Mouse (Mus musculus) forebrain, embryonic 10.5 days (tissue): ENCODE results near the gene Zmpste24. TPM values are rescaled to one million over a fixed set of nuclear protein-coding genes. Genes with fewer than 3 reads are reported as not detected.
"Not testable (repeated sequence)": the region's sequence is repeated elsewhere in the genome, so short reads cannot be mapped to it uniquely, and the experiment has no call there.

Source experiments
- DNase-seq: peaks from one replicate; pipeline ENCODE4 v3.0.0-alpha.2; 2017; ENCODE audit warnings: low spot score; ENCODE audit errors: extremely low spot score
- H3K27ac ChIP-seq: fragments of 300-500 bp; sonication (generic); 2 replicates; pipeline ENCODE4 v1.5.1; 2016; ENCODE audit warnings: mild to moderate bottlenecking
- H3K27me3 ChIP-seq: fragments of 300-500 bp; sonication (generic); 2 replicates; pipeline ENCODE4 v1.6.1; 2016; ENCODE audit warnings: mild to moderate bottlenecking; ENCODE audit not compliant: poor library complexity, severe bottlenecking
- H3K36me3 ChIP-seq: fragments of 300-500 bp; sonication (generic); replicated peaks from 2 replicates; pipeline ENCODE4 v1.6.1; 2016; ENCODE audit warnings: mild to moderate bottlenecking, moderate library complexity
- H3K4me1 ChIP-seq: fragments of 300-500 bp; sonication (generic); 2 replicates; pipeline ENCODE4 v1.6.1; 2016
- H3K4me3 ChIP-seq: fragments of 300-500 bp; sonication (generic); 2 replicates; pipeline ENCODE4 v1.5.1; 2016; ENCODE audit warnings: mild to moderate bottlenecking, moderate library complexity
- H3K9me3 ChIP-seq: fragments of 300-500 bp; sonication (generic); 2 replicates; pipeline ENCODE4 v1.6.1; 2016; ENCODE audit warnings: mild to moderate bottlenecking, moderate library complexity
- WGBS: fragments of 180-500 bp; shearing (Covaris S2); methylation state at CpG from one replicate; pipeline ENCODE4 v1.1.7; 2016; 5-methylcytosine and 5-hydroxymethylcytosine counted together
- polyA plus RNA-seq: library from polyadenylated mRNA; unstranded; fragments of >200 nt; fragmentation: Nextera tagmentation; extraction: Ambion mirVana; gene quantifications from 2 replicates; pipeline ENCODE4 v1.2.1, GENCODE M21; 2016

Gene Zmpste24
- 31.5 and 33.8 TPM in 2 replicates for polyA plus RNA-seq

DNA sequence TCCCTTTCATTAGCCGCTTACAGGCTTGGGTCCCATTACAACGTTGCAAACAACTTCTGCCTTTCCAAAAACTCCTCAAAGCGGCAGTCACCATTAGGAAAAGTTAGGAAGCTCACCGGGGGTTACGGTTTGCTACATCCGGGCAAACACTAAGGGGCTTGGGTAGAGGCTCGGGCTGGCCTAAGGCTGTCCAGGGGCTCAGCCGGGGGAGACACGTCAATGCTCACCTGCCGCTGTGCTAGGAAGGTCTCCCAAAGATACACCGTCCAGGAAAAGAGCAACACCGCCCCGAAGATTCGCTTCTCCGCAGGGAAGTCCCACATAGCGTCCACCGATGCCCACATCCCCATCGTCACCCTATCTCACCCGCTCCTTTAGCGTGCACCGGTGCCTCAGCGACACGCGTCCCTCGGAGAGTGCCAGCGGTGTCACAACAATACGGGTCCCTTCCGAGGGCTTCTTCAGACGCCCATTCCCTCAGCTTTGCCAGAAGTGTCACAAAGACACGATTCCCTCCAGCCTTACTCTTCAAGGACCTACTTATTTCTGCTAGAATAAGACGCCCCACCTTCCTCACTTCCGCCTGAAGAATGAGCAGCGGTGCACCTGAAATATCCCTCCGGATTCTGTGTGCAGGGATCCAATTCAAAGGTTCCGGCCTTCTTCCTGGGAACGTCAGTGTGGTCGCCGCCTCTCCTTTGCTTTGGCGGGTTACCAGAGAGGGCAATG is at the start of gene Zmpste24:
Gene Zmpste24 (minus strand): TSS at position 592 of the 729 bp plus-strand sequence.
- under 1% methylated on average over 39 of the region's 39 CpGs for WGBS
- Histone ChIP-seq H3K9me3 (no peaks in the 10 kb centered on the region), H3K27me3 (no peaks in the 10 kb centered on the region), H3K4me3 (peak within 1 kb of the TSS; percentile 88), H3K36me3 (peaks cover 30% of the 10 kb centered on the region), H3K4me1 (peaks cover 18% of the 10 kb centered on the region), H3K27ac (peak within 1 kb of the TSS; percentile 84)
- peak; percentile 88 for DNase-seq

DNA sequence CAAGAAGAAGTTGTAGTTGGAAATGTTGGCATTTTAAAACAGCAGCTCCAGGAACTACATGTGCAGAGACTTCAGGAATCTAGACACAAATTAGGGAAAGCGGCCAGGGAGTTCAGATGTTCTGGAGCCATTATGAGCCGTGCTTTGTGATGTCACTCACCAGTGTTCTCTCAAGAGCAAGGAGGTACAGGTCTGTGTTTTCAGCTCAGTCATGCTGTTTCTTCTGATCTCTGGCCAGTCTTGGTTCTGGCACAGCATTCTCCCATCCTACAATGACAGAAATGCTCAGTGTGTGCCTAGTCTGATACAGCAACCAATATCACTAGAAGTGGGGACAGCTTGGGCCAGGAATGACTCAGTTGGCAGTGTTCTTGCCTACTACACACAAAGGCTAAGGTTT is 11.1 kb upstream of the Zmpste24 start, which contains the start of gene Tmco2:
Gene Tmco2 (minus strand): TSS at position 101 of the 400 bp plus-strand sequence.
- H3K27ac ChIP-seq = no peak within 1 kb of the TSS
- 92% methylated on average over 2 of the region's 2 CpGs for WGBS
- H3K4me1 ChIP-seq = no peaks in the 10 kb centered on the region
- no peaks in the 10 kb centered on the region for H3K27me3 ChIP-seq
- no peaks in the 10 kb centered on the region for H3K36me3 ChIP-seq
- H3K4me3 ChIP-seq = no peak within 1 kb of the TSS
- H3K9me3 ChIP-seq = no peaks in the 10 kb centered on the region
- no peak for DNase-seq

DNA sequence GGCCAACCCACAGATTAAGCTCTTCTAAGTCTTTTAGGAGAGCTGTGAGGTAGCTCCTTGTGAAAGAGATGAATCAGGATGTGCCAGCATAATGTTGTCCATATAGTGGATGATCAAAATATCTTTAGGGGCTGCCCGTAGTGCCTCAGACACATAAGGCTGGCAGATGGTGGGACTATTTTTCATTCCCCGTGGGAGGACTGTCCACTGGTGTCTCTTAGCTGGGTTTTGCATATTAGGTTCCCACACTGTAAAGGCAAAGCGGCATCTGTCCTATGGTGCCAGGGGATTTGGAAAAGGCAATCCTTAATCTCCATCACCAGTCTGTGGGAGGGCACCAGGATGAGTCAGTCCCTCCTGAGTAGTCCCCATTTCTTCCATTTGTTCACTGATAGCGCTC is 5.3 kb upstream of the Zmpste24 start:
- Histone ChIP-seq H3K4me3 (no peak overlapping the region), H3K9me3 (no peaks in the 10 kb centered on the region), H3K27me3 (no peaks in the 10 kb centered on the region), H3K27ac (no peak overlapping the region), H3K4me1 (peaks cover 3% of the 10 kb centered on the region), H3K36me3 (no peaks in the 10 kb centered on the region)
- no peak for DNase-seq
- 86% methylated on average over 4 of the region's 4 CpGs for WGBS

DNA sequence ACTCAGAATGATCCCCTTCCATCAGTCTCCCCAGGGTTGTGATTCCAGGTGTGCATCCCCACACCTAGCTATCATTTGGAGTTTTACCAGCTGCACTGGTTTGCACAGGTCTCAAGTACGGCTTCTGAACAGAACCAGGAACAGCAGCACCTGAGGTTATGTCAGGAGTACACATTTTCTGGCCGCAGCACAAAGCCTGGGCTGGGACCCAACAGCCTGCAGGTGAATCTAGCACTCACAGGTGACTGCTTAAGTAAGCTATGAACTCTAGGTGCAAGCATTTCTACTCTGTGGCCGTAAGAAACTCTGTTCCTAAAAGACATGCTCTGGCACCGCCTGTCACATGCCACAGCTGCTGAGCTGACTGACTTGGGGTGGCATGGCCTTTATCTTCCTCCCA is 7.8 kb downstream of the Zmpste24 start:
- no peaks in the 10 kb centered on the region for H3K27me3 ChIP-seq
- WGBS = 88% methylated on average over 4 of the region's 4 CpGs
- H3K27ac ChIP-seq = no peak overlapping the region
- H3K4me1 ChIP-seq = no peaks in the 10 kb centered on the region
- DNase-seq = no peak
- H3K4me3 ChIP-seq = no peak overlapping the region
- H3K9me3 ChIP-seq = no peaks in the 10 kb centered on the region
- H3K36me3 ChIP-seq = peaks cover 85% of the 10 kb centered on the region

DNA sequence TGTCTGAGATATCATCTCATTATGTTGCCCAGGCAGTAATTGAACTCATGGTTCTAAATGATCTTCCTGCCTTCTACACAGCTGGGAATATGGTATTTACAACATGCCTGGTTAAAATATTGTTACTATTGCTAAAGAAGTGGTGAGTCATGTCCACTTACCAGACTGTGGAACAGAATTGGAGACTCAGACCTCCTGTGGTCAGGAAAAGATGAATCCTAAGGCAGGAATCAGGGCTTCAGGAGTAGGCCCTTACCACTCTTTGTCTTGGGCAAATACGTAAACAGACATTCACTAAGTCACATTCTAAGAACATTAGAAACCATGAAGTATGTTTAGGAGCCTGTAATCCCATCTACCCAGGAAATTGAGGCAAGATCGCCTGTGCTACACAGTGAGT is 9.3 kb downstream of the Zmpste24 start:
- WGBS = 93% methylated on average over 2 of the region's 2 CpGs
- Histone ChIP-seq H3K9me3 (no peaks in the 10 kb centered on the region), H3K27ac (no peak overlapping the region), H3K27me3 (no peaks in the 10 kb centered on the region), H3K36me3 (peaks cover 84% of the 10 kb centered on the region), H3K4me3 (no peak overlapping the region), H3K4me1 (no peaks in the 10 kb centered on the region)
- no peak for DNase-seq

DNA sequence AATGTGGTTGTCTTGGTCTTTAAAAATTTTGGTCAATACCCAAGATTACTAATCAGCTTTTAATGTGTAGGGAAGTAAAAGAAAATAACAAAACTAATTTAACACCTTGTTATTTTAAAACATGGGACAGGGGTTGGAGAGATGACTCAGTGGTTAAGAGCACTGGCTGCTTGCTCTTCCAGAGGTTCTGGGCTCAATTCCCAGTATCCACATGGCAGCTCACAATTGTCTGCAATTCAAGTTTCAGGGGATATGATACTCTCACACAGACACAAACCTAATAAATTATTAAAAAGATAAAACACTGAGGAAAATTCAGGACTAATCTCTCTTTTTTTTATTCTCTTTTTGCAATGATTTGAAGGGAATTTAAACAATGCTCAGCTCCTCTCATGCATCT is 13.5 kb downstream of the Zmpste24 start:
- Histone ChIP-seq H3K36me3 (peaks cover 90% of the 10 kb centered on the region), H3K9me3 (no peaks in the 10 kb centered on the region), H3K27me3 (no peaks in the 10 kb centered on the region)

DNA sequence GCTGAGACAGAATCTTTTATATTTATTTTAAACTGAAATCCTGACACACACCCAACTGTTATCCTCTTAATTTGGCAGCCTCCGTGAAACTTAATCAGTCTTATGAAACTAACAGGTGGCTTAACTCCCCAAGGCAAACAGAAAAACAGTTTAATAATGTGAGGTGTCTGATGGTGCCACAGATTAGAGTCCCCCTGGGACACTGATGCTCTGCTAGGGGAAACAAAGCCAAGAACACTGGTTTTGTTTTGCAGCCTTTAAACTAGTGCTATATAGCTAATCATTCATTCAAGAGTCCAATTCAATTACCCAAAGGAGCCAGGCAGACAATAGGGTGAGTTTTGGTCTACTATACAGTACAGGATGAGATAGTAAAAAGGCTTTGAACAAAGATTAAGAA is 17.6 kb downstream of the Zmpste24 start:
- no peaks in the 10 kb centered on the region for H3K4me1 ChIP-seq
- no peak for DNase-seq
- no peak overlapping the region for H3K4me3 ChIP-seq
- 91% methylated on average over 1 of the region's 1 CpGs for WGBS
- H3K36me3 ChIP-seq = peaks cover 99% of the 10 kb centered on the region
- no peaks in the 10 kb centered on the region for H3K27me3 ChIP-seq
- H3K9me3 ChIP-seq = no peaks in the 10 kb centered on the region
- no peak overlapping the region for H3K27ac ChIP-seq

More for the DNA sequence above, 13.5 kb downstream of the Zmpste24 start:
- no peak for DNase-seq
- H3K4me1 ChIP-seq = no peaks in the 10 kb centered on the region
- H3K27ac ChIP-seq = no peak overlapping the region
- no peak overlapping the region for H3K4me3 ChIP-seq

DNA sequence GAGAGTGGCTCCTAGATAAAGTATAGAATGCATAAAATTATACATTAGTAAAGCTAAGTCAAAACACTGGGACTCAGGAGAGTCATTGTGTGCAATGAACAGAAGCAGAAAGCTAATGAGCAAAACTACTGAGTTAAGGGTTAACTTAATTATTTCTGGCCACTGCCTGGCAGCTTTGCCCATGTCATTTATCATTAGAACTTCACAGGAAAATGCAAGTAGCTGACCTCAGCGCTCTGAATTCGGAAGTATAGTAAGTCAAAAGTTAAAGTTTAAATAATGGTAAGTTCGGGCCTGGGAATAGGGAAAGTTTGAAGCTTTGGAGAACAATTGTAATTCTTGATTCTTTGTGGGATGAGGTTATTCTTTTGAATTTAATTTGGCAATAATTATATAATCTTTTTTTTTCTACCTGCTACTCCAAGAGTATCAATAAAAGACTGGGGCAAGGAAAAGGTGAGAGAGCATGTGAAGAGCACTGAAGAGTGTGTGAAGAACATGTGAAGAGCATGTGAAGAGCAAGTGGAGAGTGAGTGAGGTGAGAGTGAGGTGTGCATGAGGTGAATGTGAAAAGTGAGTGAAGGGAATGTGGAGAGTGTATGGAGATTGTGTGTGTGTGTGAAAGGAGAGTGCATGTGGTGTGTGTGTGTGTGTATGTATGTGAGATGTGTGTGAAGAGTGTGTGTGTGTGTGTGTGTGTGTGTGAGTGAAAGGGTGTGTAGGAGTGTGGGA is 20.0 kb downstream of the Zmpste24 start:
- H3K4me1 ChIP-seq = no peaks in the 10 kb centered on the region
- H3K27ac ChIP-seq = no peak overlapping the region
- 84% methylated on average over 3 of the region's 3 CpGs for WGBS
- H3K36me3 ChIP-seq = peaks cover 95% of the 10 kb centered on the region
- no peak for DNase-seq
- no peak overlapping the region for H3K4me3 ChIP-seq
- H3K27me3 ChIP-seq = no peaks in the 10 kb centered on the region
- no peaks in the 10 kb centered on the region for H3K9me3 ChIP-seq

DNA sequence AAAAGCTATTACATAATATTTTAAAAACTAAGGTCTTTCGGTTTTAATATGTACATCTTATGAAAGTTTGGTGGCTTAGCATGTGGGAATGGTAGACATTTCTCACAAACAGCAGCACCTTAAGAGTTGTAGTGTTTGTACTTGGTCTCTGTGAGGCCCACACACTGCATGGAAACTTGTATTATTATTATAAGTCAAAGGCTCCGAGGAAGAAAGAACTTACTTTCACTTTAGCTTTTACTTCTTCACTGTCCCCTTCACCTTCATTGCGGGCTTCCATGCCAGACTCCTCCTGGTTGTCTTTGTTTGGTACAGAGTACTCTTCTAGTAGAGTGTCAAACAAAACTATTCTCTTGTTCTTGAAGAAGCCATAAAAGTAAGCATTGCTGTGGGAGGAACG is 23.8 kb downstream of the Zmpste24 start:
- 89% methylated on average over 4 of the region's 4 CpGs for WGBS
- no peak for DNase-seq
- H3K4me1 ChIP-seq = no peaks in the 10 kb centered on the region
- no peaks in the 10 kb centered on the region for H3K27me3 ChIP-seq
- H3K9me3 ChIP-seq = no peaks in the 10 kb centered on the region
- no peak overlapping the region for H3K4me3 ChIP-seq
- H3K36me3 ChIP-seq = peaks cover 85% of the 10 kb centered on the region
- no peak overlapping the region for H3K27ac ChIP-seq

DNA sequence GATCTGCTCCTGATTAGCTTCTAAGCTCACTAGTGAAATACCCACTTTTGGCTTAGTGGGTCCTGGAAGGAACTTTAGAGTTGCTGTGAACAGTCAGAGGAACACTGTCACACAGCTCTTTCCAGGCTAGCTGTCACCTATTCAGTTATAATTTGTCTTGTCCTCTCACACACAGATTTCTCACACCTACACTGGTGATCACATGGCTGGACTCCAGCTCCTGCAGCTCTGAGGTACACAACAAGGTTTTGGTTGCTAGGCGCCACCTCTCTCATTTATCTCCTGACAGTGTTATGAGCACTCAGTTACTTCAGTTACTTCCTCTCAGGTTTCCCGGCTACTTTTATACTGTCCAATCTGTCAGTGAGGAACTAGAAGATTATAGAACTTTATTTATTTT is 32.7 kb downstream of the Zmpste24 start:
- no peaks in the 10 kb centered on the region for H3K9me3 ChIP-seq

DNA sequence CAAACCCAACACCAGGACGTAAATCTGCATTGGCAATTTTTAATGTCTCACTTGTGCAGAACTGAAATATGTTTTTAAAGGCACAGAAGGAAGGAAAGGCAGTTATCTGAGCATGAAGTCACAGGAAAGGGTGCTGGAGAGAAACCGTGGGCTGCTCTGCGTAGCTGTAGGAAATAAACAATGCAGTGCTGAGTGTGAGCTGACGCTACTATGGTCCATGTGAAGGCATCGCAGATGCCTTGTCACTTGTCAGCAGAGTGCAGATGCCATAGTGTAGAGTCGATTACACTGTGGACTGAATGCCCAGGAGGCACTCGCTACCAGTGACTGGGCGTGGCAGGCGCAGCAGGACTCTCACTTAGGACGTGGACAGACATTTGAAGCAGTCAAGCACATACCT is 38.8 kb downstream of the Zmpste24 start:
- WGBS = 94% methylated on average over 10 of the region's 10 CpGs
- not testable (repeated sequence) for H3K4me3 ChIP-seq, H3K9me3 ChIP-seq, H3K4me1 ChIP-seq, DNase-seq, H3K27ac ChIP-seq, H3K27me3 ChIP-seq
- H3K36me3 ChIP-seq = peaks cover 44% of the 10 kb centered on the region

More for the DNA sequence above, 32.7 kb downstream of the Zmpste24 start:
- no peak for DNase-seq
- Histone ChIP-seq H3K36me3 (peaks cover 79% of the 10 kb centered on the region), H3K4me1 (no peaks in the 10 kb centered on the region), H3K4me3 (no peak overlapping the region), H3K27ac (no peak overlapping the region), H3K27me3 (no peaks in the 10 kb centered on the region)
- WGBS = 92% methylated on average over 2 of the region's 2 CpGs

DNA sequence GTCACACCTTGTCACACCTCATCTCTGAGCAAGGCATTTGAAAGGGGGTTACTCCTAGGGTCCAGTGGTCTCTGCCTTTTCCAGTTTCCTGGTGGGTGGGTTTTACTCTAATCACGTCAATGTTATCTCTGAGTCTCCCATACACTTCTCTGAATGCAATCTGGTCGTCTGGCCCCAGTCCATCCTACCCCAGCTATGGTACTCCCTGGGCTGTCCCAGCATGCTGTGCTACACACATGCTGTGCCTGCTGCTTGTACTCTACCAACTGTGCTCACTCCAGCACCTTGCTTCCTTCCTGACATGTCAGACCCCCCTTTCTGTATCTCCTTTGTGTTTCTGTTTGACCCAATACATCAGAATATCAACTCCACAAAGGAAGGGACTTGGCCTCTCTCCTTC is 41.0 kb downstream of the Zmpste24 start:
- Histone ChIP-seq H3K4me3 (no peak overlapping the region), H3K27ac (no peak overlapping the region), H3K9me3 (no peaks in the 10 kb centered on the region), H3K36me3 (peaks cover 30% of the 10 kb centered on the region), H3K27me3 (peaks cover 27% of the 10 kb centered on the region), H3K4me1 (peaks cover 12% of the 10 kb centered on the region)
- DNase-seq = no peak
- WGBS = 70% methylated on average over 2 of the region's 2 CpGs

DNA sequence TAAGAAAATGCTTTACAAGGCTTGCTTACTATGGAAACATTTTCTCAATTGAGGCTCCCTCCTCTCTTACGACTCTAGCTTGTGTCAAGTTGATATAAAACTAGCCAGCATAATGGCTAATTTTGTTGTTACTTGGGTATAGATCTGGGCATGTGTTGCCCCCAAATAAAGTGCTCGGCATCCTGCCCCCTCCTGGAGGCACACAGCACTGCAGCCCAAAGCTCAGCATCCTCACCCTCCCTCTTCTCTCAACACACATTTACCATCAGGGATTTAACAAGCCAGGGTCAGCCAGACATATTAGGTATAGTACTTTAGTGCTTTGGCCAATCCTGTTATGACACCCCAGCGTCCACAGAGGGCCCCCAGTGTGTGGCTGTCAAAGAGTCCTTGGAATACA is 41.7 kb downstream of the Zmpste24 start:
- no peak for DNase-seq

More for the DNA sequence above, 41.7 kb downstream of the Zmpste24 start:
- H3K4me3 ChIP-seq = no peak overlapping the region
- peaks cover 17% of the 10 kb centered on the region for H3K4me1 ChIP-seq
- 47% methylated on average over 3 of the region's 3 CpGs for WGBS
- H3K36me3 ChIP-seq = peaks cover 26% of the 10 kb centered on the region
- H3K27ac ChIP-seq = no peak overlapping the region
- H3K27me3 ChIP-seq = peaks cover 34% of the 10 kb centered on the region
- H3K9me3 ChIP-seq = no peaks in the 10 kb centered on the region
